Mouse (Mus musculus) embryonic fibroblast, embryonic 13.5 days (primary cell): ENCODE data around the gene Tbc1d1. TPM values are rescaled to one million over a fixed set of nuclear protein-coding genes. Genes with fewer than 3 reads are reported as not detected.

Experiments used
- H3K27ac ChIP-seq: 2 replicates; pipeline ENCODE4 v1.5.1; 2012; ENCODE audit warnings: low read length, control low read depth, inconsistent platforms; ENCODE audit not compliant: insufficient read depth
- H3K4me1 ChIP-seq: 2 replicates; pipeline ENCODE4 v1.6.1; 2011; ENCODE audit warnings: low read length; ENCODE audit not compliant: control insufficient read depth, insufficient read depth
- H3K4me3 ChIP-seq: 2 replicates; pipeline ENCODE4 v1.5.1; 2011; ENCODE audit warnings: mild to moderate bottlenecking, control low read depth, low read length; ENCODE audit not compliant: insufficient read depth
- CTCF ChIP-seq: IDR thresholded peaks from 2 replicates; pipeline ENCODE4 v1.5.1; 2011; ENCODE audit warnings: mild to moderate bottlenecking, control low read depth, low read length, moderate library complexity, borderline replicate concordance; ENCODE audit not compliant: insufficient read depth
- POLR2A ChIP-seq: IDR thresholded peaks from 2 replicates; pipeline ENCODE4 v1.6.1; 2011; ENCODE audit warnings: low read depth, mild to moderate bottlenecking, control low read depth, low read length, moderate library complexity
- polyA plus RNA-seq: library from polyadenylated mRNA; stranded (reverse); fragments of >200 nt; gene quantifications from 2 replicates; pipeline ENCODE4 v1.2.4, GENCODE M21; 2011; ENCODE audit warnings: low read depth; ENCODE audit not compliant: missing spikeins, insufficient read length

Tbc1d1 gene
- polyA plus RNA-seq, 1 experiment: 37.9 TPM

DNA sequence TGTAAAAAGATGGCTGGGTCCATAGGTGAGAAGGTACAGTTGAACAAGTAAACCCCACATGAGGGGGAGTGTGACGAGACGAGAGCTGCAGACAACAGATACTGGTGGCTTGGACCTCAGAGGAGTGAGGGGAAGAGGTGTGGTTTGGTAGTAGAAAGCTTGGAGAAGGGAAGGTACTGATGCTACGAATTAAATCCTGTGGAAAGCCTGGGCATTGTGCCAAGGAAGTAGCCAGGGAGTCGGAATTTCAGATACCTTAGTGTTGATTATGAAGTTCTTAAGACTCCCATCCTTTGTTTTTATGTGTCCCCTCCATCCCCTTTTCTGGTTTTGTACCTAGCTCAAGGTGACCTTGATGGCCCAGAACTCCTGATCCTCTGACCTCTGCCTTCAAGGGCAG lies 124.5 kb downstream of the Tbc1d1 start:
- peaks cover 13% of the 10 kb centered on the region for H3K4me1 ChIP-seq
- TF ChIP-seq POLR2A: no peak
- H3K4me3 ChIP-seq: no peak overlapping the region
- no peak overlapping the region for H3K27ac ChIP-seq

DNA sequence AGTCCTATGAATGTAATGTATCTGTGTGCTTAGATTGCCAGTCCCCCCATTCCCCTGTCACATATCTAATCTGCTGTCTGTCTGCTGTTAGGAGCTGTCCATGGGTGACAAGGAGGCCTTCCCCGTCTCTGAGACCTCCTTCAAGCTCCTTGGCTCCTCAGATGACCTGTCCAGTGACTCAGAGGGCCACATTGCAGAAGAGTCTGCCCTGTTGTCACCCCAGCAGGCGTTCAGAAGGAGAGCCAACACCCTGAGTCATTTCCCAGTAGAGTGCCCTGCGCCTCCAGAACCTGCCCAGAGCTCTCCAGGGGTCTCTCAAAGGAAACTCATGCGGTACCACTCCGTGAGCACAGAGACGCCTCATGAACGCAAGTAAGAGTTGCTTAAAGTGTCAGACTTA lies 125.6 kb downstream of the Tbc1d1 start:
- H3K4me1 ChIP-seq: peaks cover 13% of the 10 kb centered on the region
- no peak overlapping the region for H3K4me3 ChIP-seq
- H3K27ac ChIP-seq: no peak overlapping the region
- TF ChIP-seq CTCF (no peak), POLR2A (no peak)

DNA sequence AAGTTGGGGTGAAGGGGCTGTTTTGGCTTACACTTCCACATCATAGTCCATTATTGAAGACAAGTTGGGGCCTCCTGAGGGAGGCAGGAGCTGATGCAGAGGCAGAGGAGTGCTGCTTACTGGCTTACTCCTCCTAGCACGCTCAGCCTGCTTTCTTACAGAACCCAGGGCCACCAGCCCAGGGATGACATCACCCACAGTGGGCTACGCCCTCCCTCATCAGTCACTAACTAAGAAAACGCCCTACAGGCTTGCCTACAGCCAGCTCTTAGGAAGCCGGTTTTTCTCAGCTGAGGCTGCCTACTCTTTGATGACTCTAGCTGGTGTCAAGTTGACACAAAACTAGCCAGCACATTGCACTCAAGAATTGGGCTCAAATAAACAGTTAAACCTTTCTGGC lies 126.5 kb downstream of the Tbc1d1 start:
- no peak overlapping the region for H3K27ac ChIP-seq
- TF ChIP-seq POLR2A (no peak), CTCF (no peak)
- H3K4me1 ChIP-seq: peaks cover 13% of the 10 kb centered on the region
- H3K4me3 ChIP-seq: no peak overlapping the region

DNA sequence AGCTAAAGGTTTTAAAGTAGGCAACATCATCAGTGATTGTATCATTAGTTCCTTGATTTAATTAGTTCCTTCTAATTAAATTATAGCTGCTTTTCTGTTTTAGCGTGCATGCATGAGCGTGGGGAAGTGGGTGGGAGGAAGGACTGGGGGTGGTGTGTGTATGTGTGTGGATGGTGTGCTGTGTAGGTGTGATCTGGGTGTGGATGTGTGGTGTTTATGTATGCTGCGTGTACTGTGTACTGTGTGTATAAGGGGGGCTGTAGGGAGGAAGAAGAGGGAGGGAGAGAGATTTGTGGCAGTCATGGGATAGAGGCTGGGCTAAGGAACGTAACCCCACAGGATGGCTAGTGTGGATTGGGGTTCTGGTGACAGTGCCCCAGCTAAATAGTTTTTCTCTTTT lies 129.2 kb downstream of the Tbc1d1 start:
- TF ChIP-seq POLR2A (no peak), CTCF (no peak)
- Histone ChIP-seq H3K4me1 (peaks cover 7% of the 10 kb centered on the region), H3K27ac (no peak overlapping the region), H3K4me3 (no peak overlapping the region)

DNA sequence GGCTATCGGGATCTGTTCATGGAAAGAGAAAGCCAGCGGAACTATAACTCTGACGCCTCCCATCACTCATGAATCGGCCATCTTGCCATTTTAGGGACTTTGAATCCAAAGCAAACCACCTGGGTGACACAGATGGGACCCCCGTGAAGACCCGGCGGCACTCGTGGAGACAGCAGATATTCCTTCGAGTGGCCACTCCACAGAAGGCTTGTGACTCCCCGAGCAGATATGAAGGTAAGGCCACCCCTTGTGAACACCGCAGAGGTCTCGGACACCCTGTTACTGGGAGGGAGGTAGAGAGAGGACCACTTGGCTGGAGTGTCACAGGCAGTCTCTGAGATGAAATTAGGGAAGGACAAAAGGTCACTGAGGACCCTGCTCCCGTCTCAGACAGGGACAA lies 129.7 kb downstream of the Tbc1d1 start:
- peaks cover 3% of the 10 kb centered on the region; the same call in 1 of the 2 replicates for H3K4me1 ChIP-seq
- no peak overlapping the region for H3K27ac ChIP-seq
- TF ChIP-seq CTCF (no peak), POLR2A (no peak)
- no peak overlapping the region for H3K4me3 ChIP-seq

DNA sequence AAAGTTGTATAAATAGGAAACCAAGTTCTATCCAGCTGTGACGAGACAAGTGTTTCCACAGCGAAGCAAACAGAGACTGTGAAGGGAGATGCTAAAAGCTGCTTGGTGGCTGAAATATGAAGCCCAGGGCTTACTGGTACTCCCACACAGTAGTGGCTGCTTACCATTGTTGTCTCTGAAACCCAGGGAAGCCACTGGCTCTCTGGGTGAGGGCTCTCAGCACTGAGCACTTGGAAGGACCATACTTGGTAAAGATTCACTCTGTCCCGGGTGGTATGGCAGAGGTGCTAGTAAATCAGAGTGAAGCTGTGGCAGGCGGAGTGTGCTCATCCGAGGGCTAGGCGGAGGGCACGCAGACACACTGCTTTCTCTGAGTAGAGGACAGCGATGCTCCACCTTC lies 131.2 kb downstream of the Tbc1d1 start:
- no peak overlapping the region for H3K27ac ChIP-seq
- H3K4me1 ChIP-seq: no peaks in the 10 kb centered on the region
- H3K4me3 ChIP-seq: no peak overlapping the region
- TF ChIP-seq CTCF (no peak), POLR2A (no peak)

DNA sequence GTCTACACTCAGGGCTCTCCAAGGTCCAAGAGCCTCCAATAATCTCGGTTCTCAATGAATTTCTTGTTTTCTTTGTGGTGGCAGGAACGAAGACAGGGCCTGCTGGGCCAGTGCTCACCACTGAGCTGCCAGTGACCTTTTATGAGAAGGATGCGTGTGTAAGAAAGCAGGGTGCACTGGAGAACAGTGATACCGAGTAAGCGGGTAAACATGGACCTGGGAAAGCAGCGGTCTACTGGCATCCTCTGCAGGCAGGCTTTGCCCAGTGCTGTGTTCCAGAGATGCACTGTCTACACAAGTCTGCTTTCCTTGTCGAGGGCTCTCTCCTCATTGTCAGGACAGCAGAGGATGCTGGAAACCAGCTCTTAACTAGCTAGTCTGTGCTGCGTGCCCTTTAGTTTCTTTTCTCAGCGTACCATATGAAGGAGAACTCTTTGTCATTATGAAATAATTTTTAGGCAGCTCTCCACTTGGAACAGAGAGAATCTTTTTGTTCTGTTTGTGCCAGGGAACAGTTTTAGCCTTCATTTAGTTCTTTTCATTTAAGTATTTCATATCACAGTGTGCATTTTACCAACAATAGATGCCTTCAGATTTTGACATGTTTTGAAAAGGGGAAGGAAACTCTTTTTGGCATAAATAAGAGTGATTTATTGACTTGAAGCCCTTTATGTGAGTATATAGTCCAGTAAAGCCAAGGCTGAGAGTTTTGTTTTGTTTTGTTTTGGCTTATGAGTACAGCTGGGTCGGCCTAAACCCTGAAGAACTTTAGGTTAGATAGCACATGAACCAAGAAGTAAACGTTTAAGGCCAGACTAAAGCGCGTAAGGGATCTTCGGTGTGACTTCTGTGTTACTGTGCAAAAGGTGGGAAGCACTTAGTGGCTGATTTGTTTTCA lies 132.2 kb downstream of the Tbc1d1 start:
- H3K4me3 ChIP-seq: no peak overlapping the region
- no peak for TF ChIP-seq POLR2A
- H3K4me1 ChIP-seq: no peaks in the 10 kb centered on the region
- H3K27ac ChIP-seq: no peak overlapping the region

DNA sequence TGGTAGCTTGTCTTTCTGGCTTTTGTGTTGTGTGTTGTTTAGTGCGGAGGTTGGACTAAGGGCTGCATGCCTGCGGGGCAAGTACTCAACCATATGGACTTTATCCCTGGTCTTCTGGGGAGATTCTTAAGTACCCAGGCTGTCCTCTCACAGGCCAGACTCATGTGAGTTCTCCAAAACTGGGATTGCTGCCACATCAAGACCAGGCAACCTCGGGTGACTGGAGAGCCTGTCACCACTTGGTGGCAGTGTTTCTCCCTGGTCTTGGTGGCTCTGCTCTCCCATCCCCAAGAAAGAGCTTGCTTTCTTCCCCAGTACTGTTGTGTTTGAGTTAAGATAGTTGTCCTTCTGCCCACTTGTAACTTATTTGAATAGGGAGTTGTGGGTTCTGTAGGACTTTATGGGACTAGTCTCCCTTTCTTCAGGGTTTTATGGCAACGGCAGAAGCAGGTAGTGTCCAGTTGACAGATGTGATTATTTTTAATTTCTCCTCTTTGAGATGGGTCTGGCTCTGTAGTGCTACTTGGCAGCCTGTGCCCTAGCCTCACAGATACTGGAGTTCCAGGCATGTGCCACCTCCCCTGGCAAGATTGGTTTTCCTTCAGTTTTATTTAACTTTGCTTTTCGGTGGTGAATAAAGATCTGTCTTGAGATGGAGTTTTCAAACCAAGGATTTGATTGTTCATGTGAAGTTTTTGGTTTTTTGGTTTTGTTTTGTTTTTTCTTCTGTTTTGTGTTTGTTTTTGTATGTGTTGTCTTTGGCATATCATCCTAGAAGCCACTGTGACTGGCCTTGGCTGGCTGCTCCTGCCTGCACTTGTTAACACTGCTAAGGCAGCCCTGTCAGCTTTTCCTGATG lies 133.3 kb downstream of the Tbc1d1 start:
- Histone ChIP-seq H3K27ac (no peak overlapping the region), H3K4me1 (no peaks in the 10 kb centered on the region), H3K4me3 (no peak overlapping the region)
- TF ChIP-seq CTCF (peak; percentile 84; the same call in 1 of the 2 replicates), POLR2A (no peak)

DNA sequence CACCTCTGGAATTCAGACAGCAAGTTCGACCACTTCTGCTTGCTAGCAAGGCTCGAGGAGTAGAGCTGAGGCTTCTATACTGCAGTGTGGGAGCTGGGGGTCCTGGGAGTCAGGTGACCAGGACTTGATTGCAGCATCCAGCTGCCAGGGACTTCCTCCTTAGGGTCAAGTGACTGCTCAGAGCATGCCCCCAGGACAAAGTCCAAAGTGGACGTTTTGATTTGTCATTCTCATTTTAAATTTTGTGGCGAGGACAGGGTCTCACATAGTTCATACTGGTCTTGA lies 133.9 kb downstream of the Tbc1d1 start:
- no peak overlapping the region for H3K27ac ChIP-seq
- no peaks in the 10 kb centered on the region for H3K4me1 ChIP-seq
- no peak overlapping the region for H3K4me3 ChIP-seq
- TF ChIP-seq CTCF (no peak), POLR2A (no peak)

DNA sequence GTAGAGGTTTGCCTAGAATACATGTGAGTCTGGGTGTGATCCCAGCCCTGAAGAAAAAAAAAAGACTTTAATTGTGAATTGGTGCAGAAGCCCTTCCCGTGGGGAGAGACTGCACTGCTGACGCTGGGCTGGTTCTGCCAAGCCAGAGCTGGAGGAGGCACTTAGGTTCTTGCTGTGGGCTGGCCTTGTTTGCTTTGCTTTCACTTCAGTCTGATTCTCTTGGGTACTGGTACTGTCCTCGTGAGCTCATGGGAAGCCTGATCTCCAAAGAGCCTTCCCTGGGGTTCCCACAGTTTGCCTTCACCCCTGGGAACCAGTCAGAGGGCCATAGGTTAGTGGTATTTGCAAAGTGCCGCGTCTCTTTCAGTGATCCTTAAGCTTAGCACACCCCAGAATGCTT lies 135.6 kb downstream of the Tbc1d1 start:
- no peaks in the 10 kb centered on the region for H3K4me1 ChIP-seq
- H3K27ac ChIP-seq: no peak overlapping the region
- TF ChIP-seq POLR2A: no peak
- TF ChIP-seq CTCF: no peak

More for the DNA sequence above, 135.6 kb downstream of the Tbc1d1 start:
- H3K4me3 ChIP-seq: no peak overlapping the region
